Mouse (Mus musculus) spleen, adult 2 months (tissue): ENCODE data around the gene Fhl2.

Source experiments
- CTCF ChIP-seq: fragments of 200-500 bp; IDR thresholded peaks from 2 replicates; pipeline ENCODE4 v1.5.1; 2011; ENCODE audit warnings: mild to moderate bottlenecking, inconsistent platforms; ENCODE audit not compliant: insufficient read depth, insufficient read length, insufficient replicate concordance; ENCODE audit errors: extremely low read depth
- POLR2A ChIP-seq: fragments of 200-500 bp; IDR thresholded peaks from 2 replicates; pipeline ENCODE4 v1.6.1; 2011; ENCODE audit warnings: low read depth, low read length, inconsistent platforms

- no peak for TF ChIP-seq CTCF
- no peak for TF ChIP-seq POLR2A
Observed at GRCm38 (mm10) chr1:43143791-43144190, 53.0 kb downstream of the Fhl2 start.
